Mouse (Mus musculus) thymus, postnatal 10 days (tissue): ENCODE results near the gene Alcam.

Experiments
- DNase-seq, 2 experiments: peaks; one replicate each; pipeline ENCODE4 v3.0.0; 2021; ENCODE audit warnings: low spot score in 2 of 2

Gene Alcam

DNA sequence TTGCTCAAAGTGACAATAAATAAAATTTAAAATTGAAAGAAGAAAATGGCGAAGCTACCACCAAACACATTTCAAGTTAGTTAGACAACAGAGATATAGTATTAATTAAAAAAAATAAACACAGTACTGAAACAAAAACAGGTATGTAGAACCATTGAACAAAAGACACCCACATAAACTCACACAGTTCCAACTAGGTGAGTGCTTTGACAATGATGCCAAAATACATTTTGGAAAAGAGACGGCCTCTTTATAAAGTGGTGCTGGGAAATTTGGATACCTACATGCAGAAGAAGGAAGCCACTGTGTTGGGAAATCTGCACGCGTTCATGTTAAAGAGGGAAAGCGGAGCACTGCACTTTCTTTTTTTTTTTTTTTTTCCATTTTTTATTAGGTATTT, 85.4 kb downstream of the Alcam start:
- DNase-seq = no peak

DNA sequence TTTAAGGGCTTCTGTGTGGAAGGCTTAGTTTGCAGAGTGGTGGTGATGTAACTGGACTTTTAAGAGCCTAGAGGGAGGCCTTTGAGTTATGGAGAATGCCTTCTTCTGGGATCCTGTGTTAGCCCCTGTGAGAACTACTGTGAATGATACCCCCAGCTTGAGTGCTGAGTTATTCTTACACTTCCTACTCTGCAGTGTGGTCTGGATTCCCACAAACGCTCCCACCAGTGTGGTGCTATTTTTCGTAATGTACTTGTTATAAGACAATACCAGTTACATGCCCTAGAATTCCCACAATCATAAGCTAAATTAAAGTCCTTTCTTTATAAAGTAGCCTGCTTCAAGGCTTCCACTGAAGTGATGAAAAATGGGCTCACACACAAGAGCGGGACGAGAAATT, 87.0 kb downstream of the Alcam start:
- DNase-seq = no peak

DNA sequence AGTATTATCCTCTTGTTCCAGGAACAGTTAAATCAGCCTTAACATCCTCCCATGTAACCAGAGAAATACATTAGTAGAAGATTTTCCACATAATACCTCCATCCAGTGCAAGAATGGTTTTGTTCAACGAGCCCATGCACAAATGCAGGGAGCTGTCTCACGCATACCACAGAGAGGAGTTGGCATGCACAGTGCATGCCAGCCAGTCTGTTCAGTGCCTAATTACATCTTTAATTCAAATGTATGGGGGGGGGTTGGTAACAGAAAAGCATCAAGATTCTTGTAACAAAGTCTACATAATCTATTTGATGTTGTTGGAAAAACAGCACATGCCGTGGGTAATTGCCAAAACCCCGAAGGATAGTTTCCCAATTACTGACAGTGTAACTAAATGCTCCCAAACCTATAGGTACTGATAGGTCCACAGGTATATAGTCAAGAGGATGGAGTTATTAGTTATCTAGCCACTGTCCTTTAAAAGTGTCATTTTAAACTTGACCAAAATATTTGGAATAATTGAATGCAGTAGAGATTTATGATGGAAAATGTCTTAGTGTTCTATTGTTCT, 89.8 kb downstream of the Alcam start:
- no peak for DNase-seq

DNA sequence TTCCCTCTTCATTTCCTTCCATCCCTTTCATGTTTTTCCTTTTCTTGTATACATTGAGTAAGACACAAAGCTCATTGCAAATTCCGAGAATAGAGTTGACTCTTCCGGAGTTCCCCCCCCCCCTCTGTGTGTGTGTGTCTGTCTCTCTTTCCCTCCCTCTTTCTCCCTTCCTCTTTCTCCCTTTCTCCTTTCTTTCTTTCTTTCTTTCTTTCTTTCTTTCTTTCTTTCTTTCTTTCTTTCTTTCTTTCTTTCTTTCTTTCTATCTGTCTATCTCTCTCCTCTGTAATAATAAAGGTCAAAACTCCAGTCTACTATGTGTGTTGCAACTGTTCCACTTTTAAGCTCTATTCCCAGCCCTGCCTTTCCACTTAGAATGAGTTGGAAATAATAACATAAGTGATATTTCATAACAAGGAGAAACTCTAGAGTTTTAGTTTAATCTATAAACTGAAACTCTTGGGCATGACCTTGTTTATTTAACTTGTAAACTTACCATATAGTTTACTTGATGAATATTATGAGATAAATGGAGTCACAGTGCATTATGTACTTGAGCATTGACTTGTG, 110.3 kb downstream of the Alcam start:
- no peak for DNase-seq

DNA sequence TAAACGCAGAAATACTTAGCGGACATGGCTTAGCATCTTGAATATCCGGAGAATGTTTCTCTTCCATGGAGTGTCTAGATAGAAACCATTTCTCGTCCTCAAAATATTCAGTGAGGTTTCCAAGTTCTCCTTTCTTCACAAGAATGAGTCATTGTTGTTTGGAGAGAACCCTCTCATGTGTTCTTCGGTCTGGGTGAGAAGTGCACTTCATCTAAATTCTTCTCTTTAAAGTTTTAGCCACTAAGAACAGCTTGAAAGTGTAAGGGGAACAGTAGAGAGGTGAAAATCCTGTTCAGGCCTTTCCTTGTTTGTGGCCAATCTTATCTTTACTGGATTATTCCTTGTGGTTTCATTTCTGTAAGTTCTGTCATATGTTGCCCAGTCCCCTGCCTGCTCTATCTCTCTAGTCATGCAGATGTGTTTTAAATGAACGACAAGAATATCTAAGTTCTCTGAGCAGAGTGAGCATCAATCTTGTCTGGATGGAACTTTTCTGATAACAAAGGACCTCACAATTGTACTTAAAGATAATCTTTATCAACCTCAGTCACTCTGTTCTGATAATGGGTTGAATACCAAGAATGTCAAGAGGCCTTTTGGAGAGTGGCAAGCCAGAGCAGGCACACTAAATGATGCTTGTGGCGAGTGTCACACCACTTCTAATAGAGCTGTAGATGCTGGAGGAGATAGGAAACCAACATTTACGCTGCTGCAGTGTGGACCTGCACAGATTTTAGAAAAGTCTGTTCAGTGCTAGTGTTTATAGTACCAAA, 111.0 kb downstream of the Alcam start:
- no peak for DNase-seq

DNA sequence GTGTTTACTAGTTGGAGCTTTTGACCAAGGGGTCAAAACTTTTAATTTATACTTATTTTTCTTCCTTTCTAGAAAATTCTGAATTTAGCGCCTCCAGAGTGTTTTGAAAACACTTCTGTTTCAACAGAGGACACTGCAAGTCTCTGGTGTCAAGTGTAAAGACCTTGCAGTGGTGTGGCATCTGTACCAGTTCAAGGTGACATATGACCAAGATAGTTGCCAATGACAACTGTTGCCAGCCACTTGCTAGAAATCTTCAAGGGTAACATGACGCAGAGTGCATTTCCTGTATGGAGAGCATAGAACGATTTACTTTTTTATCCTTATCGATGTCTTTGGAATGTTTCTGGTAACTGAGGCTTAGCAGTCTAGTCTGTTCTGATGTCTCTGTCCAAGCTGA, 119.8 kb downstream of the Alcam start:
- DNase-seq = no peak

DNA sequence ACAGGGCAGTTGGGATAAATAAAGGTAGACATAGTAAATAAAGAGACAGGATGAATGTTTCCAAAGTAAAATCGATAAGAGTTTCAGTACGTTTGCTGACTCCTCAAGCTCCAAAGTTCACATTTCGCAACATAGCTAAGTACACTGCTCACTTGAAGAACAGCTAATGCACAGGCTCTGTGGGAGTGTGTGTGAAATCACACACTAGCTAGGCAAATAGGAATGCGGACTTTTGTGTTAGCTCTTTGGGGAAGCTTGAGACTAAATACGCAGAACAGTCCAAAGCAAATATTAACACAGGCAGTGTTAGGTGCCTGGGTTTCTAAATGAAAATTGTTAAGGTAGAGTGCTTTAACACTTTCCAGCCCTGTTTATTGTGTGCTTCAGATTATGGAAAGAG, 120.2 kb downstream of the Alcam start:
- no peak for DNase-seq

DNA sequence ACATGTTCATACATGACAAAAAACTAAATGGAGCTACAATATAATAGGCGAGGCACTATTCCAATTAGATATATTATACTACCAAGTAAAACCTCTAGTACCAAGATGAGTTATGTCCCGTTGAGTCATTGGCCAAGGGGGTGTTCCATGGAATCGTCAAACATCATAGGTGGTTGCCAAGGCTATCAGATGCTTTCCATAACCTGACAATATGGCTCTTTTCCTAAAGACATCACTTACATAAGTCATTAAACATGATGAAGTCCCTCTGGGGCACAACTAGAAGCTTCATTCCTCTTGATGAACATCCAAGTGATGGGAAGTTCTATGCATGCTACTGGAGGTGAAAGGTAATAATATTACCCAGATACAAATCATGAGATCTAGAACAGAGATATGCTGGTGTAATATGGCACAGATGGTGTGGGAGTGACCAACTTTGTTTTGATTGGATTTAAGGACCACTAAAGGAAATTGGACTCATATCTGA, 122.5 kb downstream of the Alcam start:
- DNase-seq = no peak

DNA sequence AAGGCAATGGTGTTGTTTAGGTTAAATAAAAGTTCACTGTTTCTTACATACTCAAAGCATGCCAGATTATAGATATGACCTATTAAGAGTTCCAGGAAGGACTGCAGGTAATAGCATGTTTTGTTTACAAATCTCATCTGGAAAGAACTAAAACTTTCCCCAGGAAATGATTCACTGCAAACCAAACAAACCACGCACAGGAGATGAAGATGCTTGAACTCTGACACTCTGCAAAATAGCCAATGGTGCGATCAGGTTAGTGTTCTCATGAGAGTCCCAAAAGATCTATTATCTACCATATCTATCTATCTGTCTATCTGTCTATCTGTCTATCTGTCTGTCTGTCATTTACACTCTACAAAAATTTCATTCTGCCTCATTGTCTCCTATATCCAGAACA, 124.5 kb downstream of the Alcam start:
- no peak for DNase-seq

DNA sequence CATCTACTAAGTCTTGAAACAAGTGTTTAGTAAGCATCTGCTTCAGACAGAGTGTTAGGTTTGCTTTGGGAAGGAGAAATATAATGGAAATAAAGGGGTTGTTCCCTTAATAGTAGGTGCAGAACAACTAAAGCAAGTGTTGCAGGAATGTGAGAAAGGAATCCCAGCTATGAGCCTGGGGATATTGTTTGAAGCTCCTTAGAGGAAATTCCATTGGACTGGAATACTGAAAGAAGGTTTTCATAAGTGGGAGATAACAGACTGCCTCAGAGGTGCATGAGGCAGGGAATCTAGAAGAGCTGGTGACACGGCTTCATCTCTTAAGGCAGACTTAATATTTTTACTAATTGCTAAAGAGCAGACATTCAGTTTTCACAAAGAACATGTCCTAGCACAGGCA, 134.6 kb downstream of the Alcam start:
- DNase-seq = no peak

DNA sequence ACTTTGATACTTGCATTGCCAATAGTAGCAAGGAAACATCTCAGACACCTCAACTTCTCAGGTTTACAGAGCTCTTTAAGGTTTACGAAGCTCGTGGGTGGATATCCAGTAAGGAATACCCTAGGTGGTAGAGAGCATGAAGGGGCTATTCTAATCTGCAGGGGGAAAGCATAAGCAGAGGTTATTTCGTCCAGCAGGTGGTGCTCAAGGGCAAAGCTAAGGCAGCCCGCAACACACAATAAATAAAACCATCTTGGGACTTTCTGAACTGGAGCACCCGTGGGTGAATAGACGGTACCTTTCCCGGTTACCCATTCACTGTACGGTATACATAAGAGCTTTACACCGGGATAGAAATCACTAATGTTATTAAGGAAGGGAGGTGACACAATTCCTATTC, 142.8 kb downstream of the Alcam start:
- DNase-seq = peak in 1 of 2 experiments; percentile 58

DNA sequence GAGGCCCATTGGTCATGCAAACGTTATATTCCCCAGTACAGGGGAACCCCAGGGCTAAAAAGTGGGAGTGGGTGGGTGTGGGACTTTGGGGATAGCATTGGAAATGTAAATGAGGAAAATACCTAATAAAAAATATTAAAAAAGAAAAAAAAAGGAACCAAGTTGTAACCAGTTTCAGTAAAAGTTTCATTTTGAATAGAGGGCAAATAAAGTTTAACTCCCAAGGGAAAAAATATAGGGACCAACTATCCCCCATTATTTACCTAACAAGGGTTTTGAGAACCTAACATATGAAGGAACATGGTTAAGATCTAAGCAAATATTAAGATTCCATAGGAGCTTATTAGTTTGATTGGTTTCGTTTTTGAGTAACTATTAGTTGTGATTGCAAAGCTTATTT, 146.9 kb downstream of the Alcam start:
- no peak for DNase-seq

DNA sequence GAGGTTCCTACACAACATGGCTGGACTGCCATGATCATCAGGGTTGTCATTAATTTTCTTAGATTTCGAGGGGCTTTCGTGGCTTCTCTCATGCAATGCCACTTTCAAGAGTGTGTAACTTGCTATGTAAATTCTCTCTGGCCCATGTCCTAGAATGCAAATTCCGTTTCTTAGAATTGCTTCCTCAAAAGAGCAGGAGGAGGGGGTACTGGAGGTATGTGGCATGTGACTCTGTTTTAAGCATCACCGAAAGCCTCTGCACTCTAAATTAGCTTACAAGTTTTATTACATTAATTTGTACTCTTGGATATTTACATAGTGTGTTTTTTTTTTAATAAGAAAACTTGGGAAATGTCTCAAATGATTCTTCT, 150.4 kb downstream of the Alcam start:
- DNase-seq = no peak

DNA sequence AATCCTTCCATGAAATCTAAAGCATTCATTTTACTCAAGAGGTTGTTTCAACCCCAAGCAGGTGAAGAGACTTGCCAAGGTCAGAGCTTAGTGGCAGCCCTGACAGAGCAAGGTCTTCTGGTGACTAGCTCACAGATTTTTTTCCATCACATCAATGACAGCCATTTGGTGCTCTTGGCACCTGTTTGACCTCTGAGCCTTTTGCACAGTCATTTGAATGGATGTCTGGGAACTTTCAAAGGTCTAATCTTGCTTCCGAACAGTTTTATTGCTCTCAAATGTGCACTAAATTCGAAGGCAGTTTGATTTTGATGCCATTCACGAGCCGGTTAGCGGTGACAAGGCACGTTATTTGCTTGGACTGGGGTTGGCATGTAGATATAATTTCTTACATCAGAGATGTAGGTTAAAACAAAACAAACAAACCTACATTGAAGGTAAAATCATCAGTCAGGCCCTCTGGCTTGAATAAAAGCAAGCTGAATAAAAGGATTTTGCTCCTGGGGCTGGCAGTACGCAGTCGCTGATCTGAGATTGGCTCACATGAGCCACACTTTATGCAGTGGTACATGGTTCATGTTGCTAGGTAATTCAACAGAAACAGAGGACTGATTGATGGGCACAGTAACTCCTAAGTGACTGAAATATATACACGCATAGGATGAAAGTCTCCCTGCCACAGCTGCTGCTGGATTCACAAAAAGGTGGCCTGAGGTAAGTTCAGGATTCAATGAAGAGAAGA, 150.9 kb downstream of the Alcam start:
- no peak for DNase-seq

DNA sequence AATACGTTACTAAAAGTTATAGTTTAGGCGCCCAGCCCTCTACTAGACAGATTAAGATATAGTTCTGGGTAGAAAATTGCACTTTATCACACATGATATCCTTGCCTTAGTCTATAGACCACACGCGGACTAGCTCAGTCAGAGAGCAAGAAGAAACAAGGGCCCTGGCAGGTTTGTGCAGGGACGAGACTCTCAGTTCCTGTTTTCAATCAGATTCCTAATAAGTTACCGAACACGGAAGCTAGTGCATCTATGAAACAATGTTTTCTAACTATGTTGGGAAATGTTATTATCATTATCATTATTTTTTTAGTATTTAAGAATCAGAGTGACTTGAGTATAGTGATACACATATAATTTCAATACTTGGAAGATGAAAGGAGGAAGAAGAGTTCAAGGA, 152.1 kb downstream of the Alcam start:
- no peak for DNase-seq

DNA sequence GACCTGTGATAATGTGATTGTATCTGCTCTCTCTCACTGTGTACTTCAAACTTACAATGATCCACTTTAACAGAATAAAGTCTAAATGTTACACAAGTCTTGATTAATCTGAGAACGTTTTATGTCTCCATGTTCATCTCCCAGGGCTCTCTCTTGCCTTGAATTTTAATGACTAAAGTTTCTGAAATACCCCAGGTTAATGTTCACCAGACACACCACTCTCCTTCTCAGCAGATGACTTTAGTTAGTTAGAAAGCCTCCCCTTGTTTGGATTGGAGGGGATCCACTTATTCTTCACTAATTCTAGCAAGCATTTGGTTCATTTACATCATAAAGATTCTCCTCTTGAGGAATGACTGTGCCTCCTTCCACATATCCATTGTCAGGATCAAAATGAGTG, 157.5 kb downstream of the Alcam start:
- DNase-seq = no peak

DNA sequence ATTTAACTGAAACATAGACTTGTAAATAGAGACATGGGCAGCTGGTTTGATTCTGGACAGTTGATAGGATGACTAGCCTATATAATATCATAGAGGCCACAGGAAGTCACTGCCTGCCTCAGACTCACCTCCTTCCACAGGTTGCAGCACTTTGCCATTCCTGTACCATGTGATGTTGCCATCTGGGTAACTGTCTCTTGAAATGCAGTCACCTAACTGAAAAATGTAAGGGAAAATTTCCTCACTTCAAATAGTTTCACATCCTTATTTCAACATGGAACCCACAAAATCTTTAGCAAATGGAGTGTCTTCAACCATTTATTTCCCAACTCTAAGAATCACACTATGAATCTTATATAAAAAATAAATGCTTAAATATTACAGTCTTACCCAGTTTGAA, 158.3 kb downstream of the Alcam start:
- DNase-seq = no peak

DNA sequence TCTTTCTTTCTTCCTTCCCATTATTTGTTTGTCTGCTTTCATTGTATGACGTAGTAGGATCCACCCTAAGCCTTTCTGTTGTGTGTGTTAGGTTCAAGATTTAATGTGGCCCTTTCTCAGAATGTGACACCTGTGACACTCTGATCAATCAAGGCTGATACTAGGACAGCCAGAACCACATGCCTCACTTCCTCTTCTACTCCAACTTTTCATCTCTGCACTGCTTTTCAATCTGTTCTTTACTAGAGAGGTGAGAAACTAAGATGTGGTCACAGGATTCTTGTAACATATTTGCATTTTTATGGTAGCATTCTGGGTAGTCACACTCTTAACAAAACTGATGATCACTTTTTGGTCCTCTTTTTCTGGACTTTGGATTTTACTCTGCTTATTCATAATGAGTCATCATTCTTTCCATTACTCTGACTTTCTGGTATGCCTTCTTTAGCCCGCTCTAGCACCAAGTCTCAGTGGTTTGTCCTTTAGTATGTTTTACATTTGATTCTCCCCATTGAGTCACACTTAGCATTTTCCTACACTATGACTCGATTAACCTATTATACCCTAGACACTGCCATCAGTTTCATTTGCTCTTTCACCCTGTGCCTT, 161.3 kb downstream of the Alcam start:
- DNase-seq = no peak

DNA sequence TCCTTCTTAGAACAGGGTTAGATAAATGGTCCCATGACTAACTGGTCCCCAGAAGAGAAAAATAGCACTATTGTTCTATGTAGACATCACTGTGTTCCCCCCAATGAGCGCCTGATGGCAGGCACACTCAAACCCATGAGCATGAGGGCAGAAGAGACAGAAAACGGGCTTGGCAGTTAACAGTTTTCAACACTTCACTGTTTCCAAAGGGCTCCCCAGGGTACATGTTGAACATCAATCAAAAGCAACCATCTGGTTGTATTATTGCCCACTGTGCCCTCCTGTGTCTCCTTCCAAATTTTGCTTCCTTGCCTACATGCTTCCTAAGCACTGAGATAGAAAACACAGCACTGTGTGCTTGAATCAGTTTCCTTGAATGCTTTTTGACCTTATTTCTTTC, 173.7 kb downstream of the Alcam start:
- no peak for DNase-seq

DNA sequence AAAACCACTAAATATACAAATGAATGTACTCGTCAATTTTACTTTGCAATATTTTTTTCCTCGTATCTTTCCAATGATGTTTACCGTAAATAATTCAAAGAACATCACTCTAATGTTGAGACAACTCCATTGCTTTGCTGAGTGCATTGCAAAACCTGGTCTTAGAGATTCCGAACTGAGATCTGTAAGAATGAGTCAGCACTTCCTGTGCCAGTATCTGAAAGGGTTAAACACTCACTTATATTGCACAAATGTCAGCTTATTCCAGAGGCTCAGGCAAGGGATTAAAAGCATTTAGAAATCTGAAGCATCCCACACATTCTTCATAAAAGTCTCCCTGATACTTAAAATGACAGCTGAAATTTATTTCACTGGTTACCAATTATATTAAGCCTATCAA, 188.8 kb downstream of the Alcam start:
- DNase-seq = no peak

DNA sequence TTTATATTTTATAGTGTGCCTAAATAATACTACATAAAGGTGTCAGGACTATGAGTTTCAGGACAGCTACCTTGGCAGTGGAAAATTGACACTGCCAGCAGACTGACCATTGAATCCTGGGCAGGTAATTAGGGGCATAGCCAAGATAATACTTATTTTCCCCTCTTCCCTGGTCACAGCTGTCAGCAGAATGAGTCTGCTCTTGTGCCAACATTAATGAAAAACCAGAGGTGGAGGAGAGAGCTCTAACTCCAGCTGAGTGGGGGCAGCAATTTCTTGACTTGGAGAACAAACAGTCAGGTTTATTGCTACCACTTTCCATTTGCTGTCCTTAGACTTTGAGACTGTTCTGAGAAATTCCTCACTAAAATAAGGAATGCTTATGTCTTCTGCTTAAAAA, 190.1 kb downstream of the Alcam start:
- no peak for DNase-seq

DNA sequence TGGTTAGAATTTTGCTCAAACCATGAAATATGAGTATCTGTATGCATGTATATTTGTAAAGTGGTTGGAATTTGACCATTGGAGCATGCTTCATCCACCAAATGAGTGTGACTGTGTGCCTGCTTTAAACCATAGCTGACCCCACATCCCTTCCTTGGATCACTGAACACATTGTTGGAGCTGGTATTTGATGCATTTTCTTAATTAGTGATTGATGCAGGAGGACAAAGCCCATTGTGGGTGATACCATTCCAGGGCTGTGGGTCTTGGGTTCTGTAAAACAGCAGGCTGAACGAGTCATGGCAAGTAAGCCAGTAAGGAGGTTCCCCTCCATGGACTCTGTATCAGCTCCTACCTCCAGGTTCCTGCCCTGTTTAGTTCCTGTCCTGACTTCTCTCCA, 191.3 kb downstream of the Alcam start:
- no peak for DNase-seq
